Mouse (Mus musculus) small intestine, adult 2 months (tissue): ENCODE results near the gene Hcrt. TPM values are rescaled to one million over a fixed set of nuclear protein-coding genes. Genes with fewer than 3 reads are reported as not detected.

Experiments
- H3K27ac ChIP-seq: fragments of 200-500 bp; 2 replicates; pipeline ENCODE4 v1.5.1; 2012; ENCODE audit warnings: low read depth, low read length, control low read depth, inconsistent platforms; ENCODE audit not compliant: insufficient read depth
- H3K27me3 ChIP-seq: fragments of 200-500 bp; 2 replicates; pipeline ENCODE4 v1.6.1; 2012; ENCODE audit warnings: mild to moderate bottlenecking, moderate library complexity, low read length, inconsistent platforms; ENCODE audit not compliant: control insufficient read depth, insufficient read depth
- H3K36me3 ChIP-seq: fragments of 200-500 bp; 2 replicates; pipeline ENCODE4 v1.6.1; 2012; ENCODE audit warnings: mild to moderate bottlenecking, low read length, control low read depth, inconsistent platforms; ENCODE audit not compliant: control insufficient read depth, insufficient read depth
- H3K4me1 ChIP-seq: fragments of 200-500 bp; 2 replicates; pipeline ENCODE4 v1.6.1; 2012; ENCODE audit warnings: low read length, inconsistent platforms, mixed read lengths; ENCODE audit not compliant: control insufficient read depth, insufficient read depth, insufficient read length
- H3K4me3 ChIP-seq: fragments of 200-500 bp; 2 replicates; pipeline ENCODE4 v1.5.1; 2012; ENCODE audit warnings: low read depth, mild to moderate bottlenecking, control low read depth, inconsistent platforms, low read length, moderate library complexity
- CTCF ChIP-seq: fragments of 200-500 bp; IDR thresholded peaks from 2 replicates; pipeline ENCODE4 v1.5.1; 2012; ENCODE audit warnings: low read depth, mild to moderate bottlenecking, control low read depth, inconsistent platforms, low read length, moderate library complexity, mixed read lengths; ENCODE audit not compliant: insufficient replicate concordance, insufficient read length; ENCODE audit errors: extremely low read depth
- POLR2A ChIP-seq: fragments of 200-500 bp; IDR thresholded peaks from 2 replicates; pipeline ENCODE4 v1.6.1; 2012; ENCODE audit warnings: low read depth, mild to moderate bottlenecking, control low read depth, inconsistent platforms, low read length, moderate library complexity
- WGBS: fragments of 180-500 bp; shearing (Covaris S2); methylation state at CpG from one replicate; pipeline ENCODE4 v1.1.7; 2018; 5-methylcytosine and 5-hydroxymethylcytosine counted together
- polyA plus RNA-seq: library from polyadenylated mRNA; depleted of rRNA; stranded (reverse); fragments of >200 nt; gene quantifications from 2 replicates; pipeline ENCODE4 v1.2.3, GENCODE M21; 2012

Gene Hcrt
- polyA plus RNA-seq, 1 experiment: not detected

- H3K4me1 ChIP-seq: peaks cover 6% of the 10 kb centered on the region
- no peak for TF ChIP-seq CTCF
- no peak for TF ChIP-seq POLR2A
- no peak overlapping the region for H3K27ac ChIP-seq
- 89% methylated on average over 3 of the region's 3 CpGs for WGBS
- H3K27me3 ChIP-seq: peaks cover 8% of the 10 kb centered on the region
- H3K4me3 ChIP-seq: no peak overlapping the region
- H3K36me3 ChIP-seq: no peaks in the 10 kb centered on the region
These were observed 8.1 kb downstream of the Hcrt start for GRCm38 (mm10) chr11:100754693-100755057.

DNA sequence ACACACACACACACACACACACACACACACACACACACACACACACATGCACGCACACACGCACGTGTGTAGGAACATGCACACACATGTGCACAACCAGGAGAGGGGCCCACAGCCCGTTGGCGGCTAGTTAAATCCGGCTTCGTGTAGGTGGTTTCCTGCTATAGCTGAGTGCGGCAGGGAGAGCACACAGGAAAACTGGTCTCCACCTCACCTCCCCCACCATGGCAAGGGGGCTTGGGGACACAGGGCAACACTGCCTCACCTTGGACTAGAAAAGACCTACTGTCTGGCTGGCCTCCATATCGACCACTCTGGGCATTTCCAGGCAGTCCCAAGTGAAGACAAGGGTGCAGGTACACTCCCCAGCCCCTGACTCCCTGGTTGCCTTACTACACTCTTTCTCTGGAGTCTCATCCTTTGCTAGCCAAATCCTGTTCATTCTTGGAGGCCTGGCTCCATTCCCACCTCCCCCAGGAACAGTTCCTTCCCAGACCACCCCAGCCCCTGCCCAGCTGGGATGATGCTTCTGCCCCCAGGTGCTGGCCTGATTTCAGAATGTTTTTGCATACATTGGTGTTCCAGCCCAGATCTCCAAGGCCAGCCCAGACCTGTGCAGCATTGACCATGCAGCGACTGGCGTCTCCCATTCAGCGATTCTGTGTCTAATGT, 8.6 kb downstream of the Hcrt start:
- H3K4me1 ChIP-seq: peaks cover 3% of the 10 kb centered on the region
- no peak overlapping the region for H3K27ac ChIP-seq
- WGBS: 74% methylated on average over 12 of the region's 12 CpGs
- H3K36me3 ChIP-seq: no peaks in the 10 kb centered on the region
- TF ChIP-seq POLR2A: no peak
- no peak for TF ChIP-seq CTCF
- H3K27me3 ChIP-seq: peaks cover 3% of the 10 kb centered on the region
- H3K4me3 ChIP-seq: no peak overlapping the region

DNA sequence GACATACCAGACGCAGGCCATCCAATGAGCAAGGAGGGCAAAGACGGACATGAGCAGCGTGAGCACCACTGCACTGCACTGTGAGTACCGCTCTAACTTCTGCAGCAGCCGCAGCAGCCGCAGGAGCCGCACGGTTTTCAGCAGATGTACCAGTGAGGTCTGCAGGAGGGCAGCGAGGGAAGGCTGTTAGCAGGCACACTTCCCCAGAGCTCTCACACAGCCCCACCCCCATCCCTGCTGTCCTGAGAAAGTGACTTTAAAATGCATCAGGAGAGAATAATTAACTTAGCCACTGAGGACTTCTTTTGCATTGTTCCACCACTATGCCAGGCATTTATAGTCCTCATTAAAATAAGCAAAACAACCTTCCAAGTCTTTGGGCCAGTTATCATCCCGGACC, 10.4 kb downstream of the Hcrt start:
- Histone ChIP-seq H3K27me3 (no peaks in the 10 kb centered on the region), H3K27ac (no peak overlapping the region), H3K36me3 (no peaks in the 10 kb centered on the region), H3K4me1 (peaks cover 2% of the 10 kb centered on the region; the same call in 1 of the 2 replicates), H3K4me3 (no peak overlapping the region)
- WGBS: 27% methylated on average over 10 of the region's 10 CpGs
- TF ChIP-seq POLR2A: no peak
- TF ChIP-seq CTCF: no peak

DNA sequence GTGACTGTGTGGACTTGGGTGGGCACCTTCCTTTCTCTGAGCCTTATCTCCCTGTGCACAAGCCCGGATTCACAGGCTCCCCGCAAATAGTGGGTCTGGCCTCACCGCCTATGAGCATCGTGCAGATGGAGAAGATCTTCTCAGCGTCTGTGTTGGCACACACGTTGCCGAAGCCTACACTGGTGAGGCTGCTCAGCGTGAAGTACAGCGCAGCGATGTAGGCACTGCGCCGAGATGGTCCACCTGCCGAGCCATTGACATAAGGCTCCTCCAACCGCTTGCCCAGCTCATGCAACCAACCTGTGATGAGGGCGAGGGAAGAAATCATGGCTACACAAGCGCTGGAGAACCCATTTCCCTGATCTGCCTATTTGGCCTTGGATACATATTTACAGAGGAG, 12.6 kb downstream of the Hcrt start:
- H3K4me3 ChIP-seq: no peak overlapping the region
- H3K27ac ChIP-seq: no peak overlapping the region
- peaks cover 2% of the 10 kb centered on the region; the same call in 1 of the 2 replicates for H3K4me1 ChIP-seq
- no peaks in the 10 kb centered on the region for H3K36me3 ChIP-seq
- no peaks in the 10 kb centered on the region for H3K27me3 ChIP-seq
- TF ChIP-seq CTCF: no peak
- TF ChIP-seq POLR2A: no peak
- 85% methylated on average over 16 of the region's 16 CpGs for WGBS

DNA sequence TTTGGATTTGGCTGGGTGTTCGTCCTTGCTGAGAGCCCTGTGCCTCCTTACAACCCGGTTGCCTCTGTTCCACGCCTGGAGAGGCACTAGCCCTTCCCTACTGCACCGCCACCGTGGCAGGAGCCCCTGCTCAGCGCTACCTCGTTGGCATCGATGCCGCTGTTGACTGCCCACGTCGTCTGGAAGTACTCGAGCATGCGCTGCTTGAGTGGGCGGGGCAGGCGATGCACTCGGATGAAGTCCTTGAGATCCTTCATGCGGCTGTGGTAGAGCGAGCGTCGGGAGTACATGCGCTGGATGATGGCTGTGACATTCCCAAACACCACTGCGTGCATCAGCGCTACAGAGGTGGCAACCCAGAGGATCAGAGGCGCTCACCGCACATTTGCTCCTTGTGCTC, 13.3 kb downstream of the Hcrt start:
- H3K36me3 ChIP-seq: no peaks in the 10 kb centered on the region
- TF ChIP-seq POLR2A (no peak), CTCF (no peak)
- no peaks in the 10 kb centered on the region for H3K27me3 ChIP-seq
- H3K4me1 ChIP-seq: peaks cover 2% of the 10 kb centered on the region; the same call in 1 of the 2 replicates
- H3K4me3 ChIP-seq: no peak overlapping the region
- 31% methylated on average over 25 of the region's 25 CpGs for WGBS
- H3K27ac ChIP-seq: no peak overlapping the region

GRCm38 (mm10) chr11:100748620-100749019, 14.1 kb downstream of the Hcrt start:
- no peak overlapping the region for H3K4me3 ChIP-seq
- no peaks in the 10 kb centered on the region for H3K36me3 ChIP-seq
- peaks cover 2% of the 10 kb centered on the region; the same call in 1 of the 2 replicates for H3K4me1 ChIP-seq
- H3K27me3 ChIP-seq: no peaks in the 10 kb centered on the region
- TF ChIP-seq CTCF (no peak), POLR2A (no peak)
- no peak overlapping the region for H3K27ac ChIP-seq
- WGBS: 32% methylated on average over 4 of the region's 4 CpGs

GRCm38 (mm10) chr11:100747114-100747513, 15.6 kb downstream of the Hcrt start:
- H3K27me3 ChIP-seq: no peaks in the 10 kb centered on the region
- no peak overlapping the region for H3K4me3 ChIP-seq
- no peaks in the 10 kb centered on the region for H3K36me3 ChIP-seq
- H3K27ac ChIP-seq: no peak overlapping the region
- TF ChIP-seq CTCF (no peak), POLR2A (no peak)
- peaks cover 2% of the 10 kb centered on the region; the same call in 1 of the 2 replicates for H3K4me1 ChIP-seq
- 56% methylated on average over 5 of the region's 5 CpGs for WGBS
